Comparison of ENCODE assay signal across 11 mouse cellular contexts in genomic region chr4:106958117-106958516, GRCm38 (mm10). TPM values are rescaled to one million over a fixed set of nuclear protein-coding genes. Genes with fewer than 3 reads are reported as not detected.
DNase-seq lines count a peak whose midpoint lies in the region; ATAC-seq and TF ChIP-seq lines count a peak whose summit lies in the region.
"Had no signal": no experiment of that assay in that cellular context is flagged by ENCODE, and none has a peak within 500 bp of the region (broad histone marks: within the 10 kb centered on the region; RNA-seq: fewer than 3 reads in every experiment).

No protein-coding gene starts in this region.

- TF ChIP-seq POLR2A in thymus, adult 2 months (IDR thresholded peaks at IDR 0.05; ENCODE audit: control insufficient read depth, extremely low read depth, insufficient read depth, low read length, poor library complexity) = no peak

- peaks cover 73% of the 10 kb centered on the region for H3K4me1 ChIP-seq in stomach, embryonic 14.5 days (ENCODE audit: control insufficient read depth, insufficient read depth, low read length)
- H3K4me1 ChIP-seq in stomach, postnatal 0 days (replicated peaks; ENCODE audit: control insufficient read depth, insufficient read depth) = peaks cover 18% of the 10 kb centered on the region
- H3K4me1 ChIP-seq in limb, embryonic 12.5 days (replicated peaks) = peaks cover 86% of the 10 kb centered on the region
- H3K4me1 ChIP-seq in stomach, embryonic 16.5 days (ENCODE audit: control insufficient read depth, insufficient read depth, low read length) = peaks cover 71% of the 10 kb centered on the region
- peaks cover 36% of the 10 kb centered on the region for H3K4me1 ChIP-seq in thymus, adult 2 months (replicated peaks; ENCODE audit: control insufficient read depth, insufficient read depth, low read length)

- H3K9me3 ChIP-seq in stomach, embryonic 14.5 days (ENCODE audit: control insufficient read depth, low read depth, low read length) = no peaks in the 10 kb centered on the region
- H3K9me3 ChIP-seq in stomach, postnatal 0 days (ENCODE audit: control insufficient read depth, low read length) = no peaks in the 10 kb centered on the region
- no peaks in the 10 kb centered on the region for H3K9me3 ChIP-seq in limb, embryonic 12.5 days
- no peaks in the 10 kb centered on the region for H3K9me3 ChIP-seq in stomach, embryonic 16.5 days (replicated peaks; ENCODE audit: control insufficient read depth, low read length)
- H3K9me3 ChIP-seq: heart, embryonic 10.5 days; liver, embryonic 12.5 days; neural tube, embryonic 12.5 days had no signal

- TF ChIP-seq EP300 in stomach, postnatal 0 days (optimal IDR thresholded peaks at IDR 0.05) = no peak

- no peak for ATAC-seq in stomach, embryonic 14.5 days (ENCODE audit: insufficient number of reproducible peaks, insufficient read depth, low FRiP score, low read depth)
- ATAC-seq in stomach, postnatal 0 days (ENCODE audit: low FRiP score, low TSS enrichment) = no peak
- no peak for ATAC-seq in limb, embryonic 12.5 days (ENCODE audit: insufficient number of reproducible peaks, insufficient read depth, low FRiP score, low TSS enrichment, low read depth)
- ATAC-seq in stomach, embryonic 16.5 days (ENCODE audit: insufficient read depth, low FRiP score) = no peak
- ATAC-seq: liver, embryonic 12.5 days had no signal

- no peaks in the 10 kb centered on the region for H3K36me3 ChIP-seq in stomach, embryonic 14.5 days (ENCODE audit: control insufficient read depth, insufficient read depth, low read length)
- H3K36me3 ChIP-seq in stomach, postnatal 0 days (ENCODE audit: control insufficient read depth, insufficient read depth, low read length) = no peaks in the 10 kb centered on the region
- H3K36me3 ChIP-seq in limb, embryonic 12.5 days = peaks cover 36% of the 10 kb centered on the region
- H3K36me3 ChIP-seq in stomach, embryonic 16.5 days (ENCODE audit: control insufficient read depth, insufficient read depth, low read length) = no peaks in the 10 kb centered on the region
- H3K36me3 ChIP-seq in thymus, adult 2 months (ENCODE audit: control insufficient read depth, insufficient read depth, low read length) = no peaks in the 10 kb centered on the region

- peak overlapping the region; percentile 61; the same call in 1 of the 2 replicates for H3K27ac ChIP-seq in stomach, embryonic 14.5 days (ENCODE audit: low read length)
- H3K27ac ChIP-seq in stomach, postnatal 0 days (replicated peaks) = no peak overlapping the region
- peak overlapping the region; percentile 2; the same call in 1 of the 2 replicates for H3K27ac ChIP-seq in limb, embryonic 12.5 days
- H3K27ac ChIP-seq in stomach, embryonic 16.5 days (ENCODE audit: low read length) = peak overlapping the region; percentile 43; the same call in 1 of the 2 replicates
- H3K27ac ChIP-seq in thymus, adult 2 months (ENCODE audit: control insufficient read depth, insufficient read depth, low read length) = no peak overlapping the region
- H3K27ac ChIP-seq: neural tube, embryonic 12.5 days had no signal

- H3K9ac ChIP-seq in stomach, embryonic 14.5 days (replicated peaks; ENCODE audit: low read depth, low read length) = no peak overlapping the region
- H3K9ac ChIP-seq in stomach, postnatal 0 days (ENCODE audit: low read length) = no peak overlapping the region
- H3K9ac ChIP-seq in limb, embryonic 12.5 days (replicated peaks) = no peak overlapping the region
- no peak overlapping the region for H3K9ac ChIP-seq in stomach, embryonic 16.5 days (ENCODE audit: low read length)
- H3K9ac ChIP-seq: liver, embryonic 12.5 days; neural tube, embryonic 12.5 days had no signal

- 53% methylated on average over 2 of the region's 2 CpGs for WGBS in stomach, embryonic 14.5 days
- WGBS in stomach, postnatal 0 days = 74% methylated on average over 2 of the region's 2 CpGs
- 88% methylated on average over 2 of the region's 2 CpGs for WGBS in limb, embryonic 12.5 days
- 57% methylated on average over 2 of the region's 2 CpGs for WGBS in stomach, embryonic 16.5 days
- WGBS in thymus, adult 2 months = 51% methylated on average over 2 of the region's 2 CpGs

- H3K4me2 ChIP-seq in stomach, embryonic 14.5 days (replicated peaks; ENCODE audit: low read depth, low read length) = no peak overlapping the region
- no peak overlapping the region for H3K4me2 ChIP-seq in stomach, postnatal 0 days (replicated peaks; ENCODE audit: low read depth)
- no peak overlapping the region for H3K4me2 ChIP-seq in limb, embryonic 12.5 days
- H3K4me2 ChIP-seq in stomach, embryonic 16.5 days (ENCODE audit: low read depth, low read length) = no peak overlapping the region
- H3K4me2 ChIP-seq: liver, embryonic 12.5 days; midbrain, embryonic 11.5 days; neural tube, embryonic 12.5 days had no signal

- no peak for DNase-seq in stomach, postnatal 0 days (ENCODE audit: low spot score)
- DNase-seq in CD8-positive naive resting alpha-beta T cell, adult 2 months (ENCODE audit: low read depth in 2 of 2, low spot score in 2 of 2) = peak; percentile 11 to 15
- DNase-seq in cerebellum, adult 9-10 months = no peak
- no peak for DNase-seq in thymus, adult 2 months

- no peaks in the 10 kb centered on the region for H3K27me3 ChIP-seq in stomach, embryonic 14.5 days (ENCODE audit: control insufficient read depth, insufficient read depth, low read length)
- H3K27me3 ChIP-seq in stomach, postnatal 0 days (ENCODE audit: control insufficient read depth, insufficient read depth, low read length) = no peaks in the 10 kb centered on the region
- H3K27me3 ChIP-seq in limb, embryonic 12.5 days = no peaks in the 10 kb centered on the region
- no peaks in the 10 kb centered on the region for H3K27me3 ChIP-seq in stomach, embryonic 16.5 days (ENCODE audit: control insufficient read depth, insufficient read depth, low read length)
- H3K27me3 ChIP-seq in thymus, adult 2 months (ENCODE audit: control insufficient read depth, insufficient read depth, low read length) = no peaks in the 10 kb centered on the region
- H3K27me3 ChIP-seq: liver, embryonic 12.5 days; neural tube, embryonic 12.5 days had no signal

- no peak overlapping the region for H3K4me3 ChIP-seq in stomach, embryonic 14.5 days (ENCODE audit: low read depth, low read length)
- H3K4me3 ChIP-seq in stomach, postnatal 0 days (ENCODE audit: low read depth, low read length) = no peak overlapping the region
- no peak overlapping the region for H3K4me3 ChIP-seq in limb, embryonic 12.5 days (replicated peaks)
- no peak overlapping the region for H3K4me3 ChIP-seq in stomach, embryonic 16.5 days (replicated peaks; ENCODE audit: low read length)
- no peak overlapping the region for H3K4me3 ChIP-seq in thymus, adult 2 months (ENCODE audit: control insufficient read depth, insufficient read depth, low read length)
- H3K4me3 ChIP-seq: heart, embryonic 10.5 days; liver, embryonic 12.5 days; neural tube, embryonic 12.5 days had no signal

- TF ChIP-seq CTCF in stomach, postnatal 0 days (IDR thresholded peaks at IDR 0.05; ENCODE audit: low read depth) = no peak
- no peak for TF ChIP-seq CTCF in thymus, adult 2 months (IDR thresholded peaks at IDR 0.05; ENCODE audit: borderline replicate concordance, control insufficient read depth, extremely low read depth, insufficient read depth, low read length, poor library complexity)

RNA-seq across cellular contexts. Expression of gene Ssbp3, which starts 47.6 kb away (rescaled TPM):
- polyA plus RNA-seq in stomach, embryonic 14.5 days (2014; fragmentation: Nextera tagmentation; extraction: Ambion mirVana) = 79.9 and 83.9 TPM in 2 replicates
- 39.3 and 50.0 TPM in 2 replicates for polyA plus RNA-seq in stomach, postnatal 0 days (2015; fragmentation: Nextera tagmentation; extraction: Ambion mirVana)
- 278 and 295 TPM in 2 replicates for polyA plus RNA-seq in limb, embryonic 12.5 days (2016; fragmentation: Nextera tagmentation; extraction: Ambion mirVana)
- 48.4 and 52.8 TPM in 2 replicates for polyA plus RNA-seq in stomach, embryonic 16.5 days (2015; fragmentation: Nextera tagmentation; extraction: Ambion mirVana)
- 130 and 147 TPM in 2 replicates for polyA plus RNA-seq in thymus, adult 2 months (2012; rRNA removed)

Comparison
In these comparisons a context has a peak if more than half of its experiments do, and no peak if none do; other contexts are left out.
1. H3K27ac ChIP-seq: peak in stomach, embryonic 14.5 days (single experiment), limb, embryonic 12.5 days (single experiment) and stomach, embryonic 16.5 days (single experiment); none in stomach, postnatal 0 days (single experiment) and thymus, adult 2 months (single experiment).
2. DNase-seq: peak in CD8-positive naive resting alpha-beta T cell, adult 2 months (2 of 2); none in stomach, postnatal 0 days (single experiment), cerebellum, adult 9-10 months (single experiment) and thymus, adult 2 months (single experiment).